Mouse (Mus musculus): ENCODE results near the gene Gm973.

Gene Gm973

GRCm38 (mm10) chr1:59584656-59585410 is 68.8 kb downstream of the Gm973 start:
- peak; percentile 65 to 78 for DNase-seq (ENCODE audit: low spot score in 2 of 2)

GRCm38 (mm10) chr1:59589271-59589670 is 73.2 kb downstream of the Gm973 start:
- DNase-seq (ENCODE audit: low spot score in 2 of 2) = no peak

GRCm38 (mm10) chr1:59592359-59592758 is 76.3 kb downstream of the Gm973 start:
- DNase-seq (ENCODE audit: low spot score in 2 of 2) = no peak

GRCm38 (mm10) chr1:59592876-59593275 is 76.8 kb downstream of the Gm973 start:
- DNase-seq (ENCODE audit: low spot score in 2 of 2) = no peak

GRCm38 (mm10) chr1:59593622-59594035 is 77.6 kb downstream of the Gm973 start:
- no peak for DNase-seq (ENCODE audit: low spot score in 2 of 2)

GRCm38 (mm10) chr1:59594586-59595266 is 78.7 kb downstream of the Gm973 start:
- no peak for DNase-seq (ENCODE audit: low spot score in 2 of 2)

GRCm38 (mm10) chr1:59595609-59596008 is 79.5 kb downstream of the Gm973 start:
- no peak for DNase-seq (ENCODE audit: low spot score in 2 of 2)

- no peak for DNase-seq (ENCODE audit: low spot score in 2 of 2)
Observed at GRCm38 (mm10) chr1:59602531-59603416, 86.7 kb downstream of the Gm973 start.

GRCm38 (mm10) chr1:59603417-59603712 is 87.3 kb downstream of the Gm973 start:
- no peak for DNase-seq (ENCODE audit: low spot score in 2 of 2)

- no peak for DNase-seq (ENCODE audit: low spot score in 2 of 2)
Observed at GRCm38 (mm10) chr1:59603893-59604292, 87.8 kb downstream of the Gm973 start.

- no peak for DNase-seq (ENCODE audit: low spot score in 2 of 2)
Observed at GRCm38 (mm10) chr1:59606479-59606878, 90.4 kb downstream of the Gm973 start.

GRCm38 (mm10) chr1:59607071-59607470 is 91.0 kb downstream of the Gm973 start:
- no peak for DNase-seq (ENCODE audit: low spot score in 2 of 2)

- no peak for DNase-seq (ENCODE audit: low spot score in 2 of 2)
Observed at GRCm38 (mm10) chr1:59608125-59608762, 92.2 kb downstream of the Gm973 start.

GRCm38 (mm10) chr1:59608920-59609319 is 92.9 kb downstream of the Gm973 start:
- DNase-seq (ENCODE audit: low spot score in 2 of 2) = no peak

- DNase-seq (ENCODE audit: low spot score in 2 of 2) = no peak
Observed at GRCm38 (mm10) chr1:59609458-59609857, 93.4 kb downstream of the Gm973 start.

GRCm38 (mm10) chr1:59609896-59610295 is 93.8 kb downstream of the Gm973 start:
- DNase-seq (ENCODE audit: low spot score in 2 of 2) = no peak

GRCm38 (mm10) chr1:59610929-59611328 is 94.9 kb downstream of the Gm973 start:
- no peak for DNase-seq (ENCODE audit: low spot score in 2 of 2)

- DNase-seq (ENCODE audit: low spot score in 2 of 2) = peak; percentile 54 to 73
Observed at GRCm38 (mm10) chr1:59613795-59614194, 97.7 kb downstream of the Gm973 start.

GRCm38 (mm10) chr1:59615021-59615420 is 99.0 kb downstream of the Gm973 start:
- no peak for DNase-seq (ENCODE audit: low spot score in 2 of 2)

GRCm38 (mm10) chr1:59619201-59619600 is 103.1 kb downstream of the Gm973 start:
- no peak for DNase-seq (ENCODE audit: low spot score in 2 of 2)

GRCm38 (mm10) chr1:59623325-59624017 is 107.4 kb downstream of the Gm973 start:
- DNase-seq (ENCODE audit: low spot score in 2 of 2) = peak in 1 of 2 experiments; percentile 68
